Mouse (Mus musculus): ENCODE measurements at regions not wholly inside any gene's neighbourhood (a gene's known extent, or its start where the extent isn't known, plus 50 kb on each side); places are given as distances from the start of the nearest gene placed in this dataset.
"Not testable (repeated sequence)": the region's sequence is repeated elsewhere in the genome, so short reads cannot be mapped to it uniquely, and the experiment has no call there.

- in situ Hi-C loops (cut with MseI, MboI), result no loop called here
Observed at GRCm38 (mm10) chr5:45382804-45383203, 67.2 kb downstream of the Qdpr start.

GRCm38 (mm10) chr5:45378486-45378885 is 71.5 kb downstream of the Qdpr start:
- in situ Hi-C loops (cut with MseI, MboI), result no loop called here

- in situ Hi-C loops (cut with MseI, MboI), result no loop called here
Observed at GRCm38 (mm10) chr5:45373069-45373468, 77.0 kb downstream of the Qdpr start.

- in situ Hi-C loops (cut with MseI, MboI), result no loop called here
Observed at GRCm38 (mm10) chr5:45368451-45368850, 81.6 kb downstream of the Qdpr start.

GRCm38 (mm10) chr5:45360189-45360588 is 89.8 kb downstream of the Qdpr start:
- in situ Hi-C loops (cut with MseI, MboI), result no loop called here

- in situ Hi-C loops (cut with MseI, MboI), result no loop called here
Observed at GRCm38 (mm10) chr5:45340411-45340810, 109.6 kb downstream of the Qdpr start.

- in situ Hi-C loops (cut with MseI, MboI), result no loop called here
Observed at GRCm38 (mm10) chr5:45336801-45337200, 113.2 kb downstream of the Qdpr start.

GRCm38 (mm10) chr5:45324468-45324867 is 125.6 kb downstream of the Qdpr start:
- in situ Hi-C loops (cut with MseI, MboI), result not testable (repeated sequence)

GRCm38 (mm10) chr5:45323500-45323899 is 126.5 kb downstream of the Qdpr start:
- in situ Hi-C loops (cut with MseI, MboI), result no loop called here

GRCm38 (mm10) chr5:45318026-45318425 is 132.0 kb downstream of the Qdpr start:
- in situ Hi-C loops (cut with MseI, MboI), result no loop called here

- in situ Hi-C loops (cut with MseI, MboI), result no loop called here
Observed at GRCm38 (mm10) chr5:45301120-45301519, 148.9 kb downstream of the Qdpr start.

- in situ Hi-C loops (cut with MseI, MboI), result no loop called here
Observed at GRCm38 (mm10) chr5:45298872-45299271, 151.2 kb downstream of the Qdpr start.

GRCm38 (mm10) chr5:45295134-45295533 is 154.9 kb downstream of the Qdpr start:
- in situ Hi-C loops (cut with MseI, MboI), result no loop called here

- in situ Hi-C loops (cut with MseI, MboI), result no loop called here
Observed at GRCm38 (mm10) chr5:45292833-45293546, 157.0 kb downstream of the Qdpr start.

- in situ Hi-C loops (cut with MseI, MboI), result no loop called here
Observed at GRCm38 (mm10) chr5:45292383-45292782, 157.7 kb downstream of the Qdpr start.

- in situ Hi-C loops (cut with MseI, MboI), result no loop called here
Observed at GRCm38 (mm10) chr5:45291752-45292151, 158.3 kb downstream of the Qdpr start.

GRCm38 (mm10) chr5:45291276-45291675 is 158.8 kb downstream of the Qdpr start:
- in situ Hi-C loops (cut with MseI, MboI), result no loop called here

- in situ Hi-C loops (cut with MseI, MboI), result no loop called here
Observed at GRCm38 (mm10) chr5:45286454-45286853, 163.6 kb downstream of the Qdpr start.

GRCm38 (mm10) chr5:45284680-45285079 is 165.4 kb downstream of the Qdpr start:
- in situ Hi-C loops (cut with MseI, MboI), result no loop called here

GRCm38 (mm10) chr5:45283908-45284415 is 166.1 kb downstream of the Qdpr start:
- in situ Hi-C loops (cut with MseI, MboI), result no loop called here

- in situ Hi-C loops (cut with MseI, MboI), result no loop called here
Observed at GRCm38 (mm10) chr5:45282207-45282930, 167.7 kb downstream of the Qdpr start.

GRCm38 (mm10) chr5:45278571-45278970 is 171.5 kb downstream of the Qdpr start:
- in situ Hi-C loops (cut with MseI, MboI), result loop anchor here in 1 of 2 experiments (10.0 kb wide), 1 partner anchor 984 kb away; no protein-coding TSS in a partner anchor

GRCm38 (mm10) chr5:45278005-45278432 is 172.0 kb downstream of the Qdpr start:
- in situ Hi-C loops (cut with MseI, MboI), result loop anchor here in 1 of 2 experiments (10.0 kb wide), 1 partner anchor 983 kb away; no protein-coding TSS in a partner anchor
